Mouse (Mus musculus) gonadal fat pad, adult 2 months (tissue): ENCODE results near the gene Ppfibp1. TPM values are rescaled to one million over a fixed set of nuclear protein-coding genes. Genes with fewer than 3 reads are reported as not detected.

Experiments
- DNase-seq: peaks from one replicate; pipeline ENCODE4 v3.0.0-alpha.2; 2012; ENCODE audit warnings: low read depth
- polyA plus RNA-seq: library from polyadenylated mRNA; depleted of rRNA; stranded (reverse); fragments of >200 nt; gene quantifications from 2 replicates; pipeline ENCODE4 v1.2.3, GENCODE M21; 2012

The Ppfibp1 gene
- polyA plus RNA-seq, 1 experiment = 25.5 TPM

DNA sequence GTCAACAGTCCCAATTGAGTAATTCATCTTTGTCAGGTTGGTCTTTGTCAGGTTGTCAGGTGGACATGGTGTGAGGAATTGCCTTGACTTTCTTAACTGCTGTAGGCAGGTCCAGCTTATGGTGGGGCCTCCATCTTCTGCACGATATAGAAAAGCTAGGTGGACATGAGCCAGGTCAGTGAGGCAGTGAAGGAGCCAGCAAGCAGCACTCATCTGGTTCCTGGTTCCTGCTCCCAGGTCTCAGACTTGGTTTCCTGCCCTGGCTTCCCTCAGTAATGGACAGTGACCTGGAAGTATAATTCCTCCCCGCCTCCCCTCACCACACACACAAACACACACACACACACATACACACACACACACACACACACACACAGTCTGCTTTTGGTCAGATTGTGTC, 107.1 kb downstream of the Ppfibp1 start:
- DNase-seq = no peak

DNA sequence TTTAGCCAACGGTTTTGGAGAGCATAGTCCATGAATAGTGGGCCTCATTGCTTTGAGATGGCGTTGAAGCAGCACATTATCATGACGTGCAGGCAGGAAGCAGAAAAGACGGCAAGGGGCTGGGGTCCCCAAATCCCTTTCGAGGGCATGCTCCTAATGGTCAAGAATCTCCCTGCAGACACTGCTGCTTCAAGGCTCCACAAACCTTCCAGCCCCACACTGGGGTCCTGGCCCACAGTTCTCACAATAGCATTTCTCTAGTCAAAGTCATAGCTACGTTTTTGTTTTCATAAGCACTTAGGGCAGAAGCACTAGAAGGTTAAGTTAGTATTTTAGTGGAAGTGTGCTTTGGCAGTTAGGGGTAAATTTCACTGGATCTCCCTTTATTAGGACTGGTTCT, 107.6 kb downstream of the Ppfibp1 start:
- no peak for DNase-seq

- DNase-seq = no peak
Measured at GRCm38 (mm10) chr6:146997006-146997405, 108.7 kb downstream of the Ppfibp1 start.

DNA sequence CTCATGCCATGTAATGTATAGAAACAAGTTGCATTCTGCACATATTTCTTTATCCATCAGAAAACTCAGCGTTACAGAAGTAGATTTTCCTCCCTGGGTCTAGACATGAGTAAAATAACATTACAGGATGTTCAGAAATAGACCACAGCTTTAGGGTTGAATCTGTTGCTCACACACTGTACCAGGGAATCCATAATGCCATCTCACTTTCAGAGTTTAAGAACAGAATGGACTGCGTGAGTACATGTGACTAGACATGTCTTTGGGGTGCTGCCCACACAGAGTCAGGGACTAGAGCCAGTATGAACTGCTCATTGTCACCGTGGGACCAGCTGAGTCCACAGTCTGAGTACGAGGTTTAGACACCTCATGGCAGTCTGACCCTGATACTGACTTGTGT, 110.4 kb downstream of the Ppfibp1 start:
- DNase-seq = no peak

- no peak for DNase-seq
Measured at GRCm38 (mm10) chr6:146999302-146999701, 111.0 kb downstream of the Ppfibp1 start.

DNA sequence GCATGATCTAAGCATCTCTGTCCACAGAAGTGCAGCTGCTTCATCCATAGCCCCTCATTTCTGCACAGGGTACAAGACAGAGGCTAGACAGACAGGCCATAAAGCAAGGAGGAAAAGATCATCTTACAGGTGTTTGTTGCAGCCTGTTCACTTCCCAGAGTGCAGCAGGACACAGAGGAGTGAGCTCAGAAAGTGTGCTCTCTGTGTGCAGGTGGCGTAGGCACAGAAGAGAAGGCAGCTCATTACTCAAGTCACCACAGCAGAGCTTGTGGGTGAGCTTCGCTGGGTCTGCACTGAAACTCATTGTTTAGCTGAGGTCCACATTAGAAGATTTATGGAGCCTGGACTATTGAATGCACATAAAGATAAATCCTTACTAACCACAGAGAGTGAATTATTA, 111.5 kb downstream of the Ppfibp1 start:
- DNase-seq = no peak

DNA sequence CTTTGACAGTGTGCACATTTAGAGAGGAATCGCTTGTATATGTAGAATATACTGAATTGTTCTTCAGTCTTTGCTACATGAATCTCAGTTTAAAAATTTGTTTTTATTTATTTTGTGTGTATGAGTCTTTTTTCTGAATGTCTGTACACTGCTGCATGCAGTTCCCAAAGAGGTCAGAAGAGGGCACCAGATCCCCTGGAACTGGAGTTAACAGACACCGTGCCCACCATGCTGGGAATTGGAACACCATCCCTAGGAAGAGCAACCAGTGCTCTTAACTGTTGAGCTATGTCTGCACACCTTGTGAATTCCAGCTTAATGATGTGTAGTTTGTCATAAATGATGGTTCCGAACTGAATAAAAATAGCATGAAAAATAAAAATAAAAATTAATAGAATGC, 119.9 kb downstream of the Ppfibp1 start:
- no peak for DNase-seq

GRCm38 (mm10) chr6:147010358-147010757, 122.1 kb downstream of the Ppfibp1 start:
- DNase-seq = no peak

DNA sequence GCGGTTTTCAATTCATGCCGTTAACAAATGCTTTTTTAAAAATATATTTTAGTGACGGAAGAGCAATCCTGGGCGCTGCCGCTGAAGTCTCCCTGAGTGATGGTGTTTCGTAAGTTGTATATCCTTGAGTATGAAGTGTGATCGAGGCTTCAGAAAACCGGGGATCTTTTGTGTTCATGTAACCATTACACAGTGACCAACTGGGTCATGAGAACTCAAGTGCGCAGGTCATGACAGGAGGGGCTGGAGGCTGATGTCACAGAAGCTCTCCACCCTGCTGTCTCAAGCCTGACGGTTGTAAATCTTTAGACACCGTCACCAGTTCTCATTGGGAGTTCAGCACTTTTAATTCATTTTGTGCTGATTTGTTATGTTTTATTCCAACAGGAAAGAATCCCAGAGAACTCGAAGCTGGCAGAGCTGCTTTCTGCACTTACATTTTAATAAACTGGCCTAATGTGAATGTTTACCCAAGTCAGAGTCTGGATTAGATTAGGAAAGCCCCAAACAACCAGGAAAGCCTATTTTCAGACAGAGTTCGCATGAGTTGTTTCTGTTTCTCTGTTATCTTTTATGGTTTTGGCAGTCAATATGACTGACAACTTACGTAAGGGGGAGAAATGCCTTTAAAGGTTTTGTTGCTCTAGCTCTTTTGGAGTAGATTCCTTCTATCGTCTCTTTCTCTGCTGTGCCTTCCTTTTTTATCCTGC, 122.7 kb downstream of the Ppfibp1 start:
- no peak for DNase-seq

DNA sequence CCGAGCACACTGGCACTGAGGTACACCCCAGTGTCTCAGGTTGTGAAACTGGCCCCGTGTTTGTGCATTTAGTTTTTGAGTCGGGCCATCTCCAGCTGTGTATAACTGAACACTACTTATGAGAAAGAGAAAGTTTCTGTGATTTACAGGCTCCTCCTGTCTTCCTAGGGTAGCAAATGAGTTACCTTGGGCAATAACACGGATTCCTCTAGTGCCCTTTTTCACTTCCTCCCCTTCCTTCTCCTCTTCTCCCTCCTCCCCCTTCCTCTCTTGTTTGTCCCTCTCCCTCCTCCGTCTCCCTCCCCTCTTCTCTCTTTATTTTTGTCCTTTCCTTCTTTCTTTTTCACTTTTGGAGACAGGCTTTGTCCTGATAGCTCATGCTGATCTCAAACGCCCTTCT, 123.3 kb downstream of the Ppfibp1 start:
- DNase-seq = no peak

DNA sequence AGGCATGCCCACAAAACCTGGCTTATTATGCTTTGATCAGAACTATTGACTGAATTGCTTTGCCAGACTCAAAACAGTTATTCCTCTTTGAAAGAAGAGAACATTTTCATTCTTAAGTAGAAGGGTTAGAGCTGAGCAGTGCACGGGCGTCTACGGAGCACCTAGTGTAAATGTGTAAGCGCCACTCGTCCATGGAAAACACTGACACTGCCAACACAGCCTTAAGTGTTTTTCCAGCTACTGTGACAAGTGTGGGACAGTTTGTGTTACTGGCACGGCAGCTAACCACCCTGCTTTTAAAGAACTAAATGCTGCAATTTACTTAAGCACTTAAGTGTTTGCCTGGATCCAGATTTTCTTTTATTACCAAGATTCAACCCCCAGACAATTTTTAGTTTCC, 123.7 kb downstream of the Ppfibp1 start:
- no peak for DNase-seq

GRCm38 (mm10) chr6:147013546-147013945, 125.3 kb downstream of the Ppfibp1 start:
- DNase-seq = no peak

GRCm38 (mm10) chr6:147017906-147018305, 129.6 kb downstream of the Ppfibp1 start:
- no peak for DNase-seq

- DNase-seq = no peak
Measured at GRCm38 (mm10) chr6:147018364-147018763, 130.1 kb downstream of the Ppfibp1 start.

DNA sequence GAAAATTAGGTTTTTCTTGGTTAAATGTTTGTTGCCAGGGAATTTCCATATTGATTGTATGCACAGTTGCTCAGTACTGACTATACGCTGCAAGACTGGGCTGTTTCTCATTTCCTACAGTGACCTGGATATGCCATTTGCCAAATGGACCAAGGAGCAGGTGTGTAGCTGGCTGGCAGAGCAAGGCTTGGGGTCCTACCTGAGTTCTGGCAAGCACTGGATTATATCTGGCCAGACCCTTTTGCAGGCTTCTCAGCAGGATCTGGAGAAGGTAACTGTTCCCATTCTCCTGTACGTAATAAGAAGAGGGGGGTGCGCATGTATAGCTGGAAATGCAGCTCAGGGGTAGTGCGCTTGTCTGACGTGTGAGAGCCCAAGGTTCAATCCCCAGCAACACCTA, 132.9 kb downstream of the Ppfibp1 start:
- no peak for DNase-seq

DNA sequence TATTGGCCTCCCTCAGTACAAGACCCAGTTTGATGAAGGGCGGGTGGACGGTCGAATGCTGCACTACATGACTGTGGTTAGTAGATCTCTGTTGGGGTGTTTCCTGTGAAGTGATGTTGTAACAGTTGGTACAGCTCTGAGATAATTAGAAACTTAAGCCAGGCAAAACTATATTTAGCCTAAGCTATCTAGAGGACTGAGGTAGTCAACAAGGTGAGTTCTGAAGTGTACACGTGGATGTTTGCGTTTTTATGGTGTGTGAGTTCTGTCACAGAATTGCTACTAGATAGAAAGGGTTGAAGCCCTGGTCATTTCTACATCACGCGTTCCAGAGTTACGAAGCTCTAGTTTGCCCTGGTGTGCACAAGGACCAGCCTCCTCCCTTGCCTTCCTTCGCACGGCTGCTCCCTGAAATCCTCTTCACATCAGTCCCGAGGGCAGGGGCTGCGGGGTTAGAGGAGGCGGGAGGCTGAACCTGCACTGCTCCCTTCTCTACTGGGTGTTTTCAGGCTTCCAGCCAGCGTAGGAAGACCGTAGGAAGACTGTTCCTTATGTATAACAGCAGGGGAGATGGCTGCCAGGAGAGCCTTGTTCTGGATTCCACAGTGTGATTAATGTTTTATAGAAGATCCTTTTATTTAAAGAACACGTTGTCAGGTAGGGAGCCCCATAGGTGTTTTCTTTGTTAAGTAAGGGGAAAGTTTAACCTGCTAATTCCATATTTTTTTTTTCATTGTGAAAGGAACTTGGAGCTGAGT, 134.3 kb downstream of the Ppfibp1 start:
- DNase-seq = peak; percentile 93

GRCm38 (mm10) chr6:147023133-147023395, 134.8 kb downstream of the Ppfibp1 start:
- DNase-seq = no peak

GRCm38 (mm10) chr6:147023568-147023967, 135.3 kb downstream of the Ppfibp1 start:
- DNase-seq = no peak

DNA sequence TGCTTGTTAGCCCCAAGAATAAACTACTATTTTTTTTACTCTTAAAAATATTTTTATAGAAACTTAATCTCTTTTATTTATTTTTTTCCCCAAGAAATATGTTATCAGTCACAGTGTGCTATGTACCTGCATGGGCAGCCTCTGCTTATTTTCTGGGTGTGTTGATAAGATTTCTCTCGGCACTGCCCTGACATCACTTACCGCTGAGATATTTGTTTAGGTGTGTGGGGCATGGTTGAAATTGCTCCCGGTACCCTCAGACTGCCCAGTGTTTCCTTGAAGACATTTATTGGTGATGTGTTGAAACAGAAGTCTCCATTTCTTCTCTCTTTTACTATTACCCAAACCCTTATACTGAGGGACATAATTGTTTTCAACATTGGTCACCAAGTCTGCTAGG, 136.5 kb downstream of the Ppfibp1 start:
- no peak for DNase-seq

GRCm38 (mm10) chr6:147028396-147028795, 140.1 kb downstream of the Ppfibp1 start:
- DNase-seq = no peak

GRCm38 (mm10) chr6:147029591-147029990, 141.3 kb downstream of the Ppfibp1 start:
- no peak for DNase-seq

- no peak for DNase-seq
Measured at GRCm38 (mm10) chr6:147030096-147030885, 142.0 kb downstream of the Ppfibp1 start.
